10 mouse cellular contexts compared by ENCODE assay signal in the genomic region with DNA sequence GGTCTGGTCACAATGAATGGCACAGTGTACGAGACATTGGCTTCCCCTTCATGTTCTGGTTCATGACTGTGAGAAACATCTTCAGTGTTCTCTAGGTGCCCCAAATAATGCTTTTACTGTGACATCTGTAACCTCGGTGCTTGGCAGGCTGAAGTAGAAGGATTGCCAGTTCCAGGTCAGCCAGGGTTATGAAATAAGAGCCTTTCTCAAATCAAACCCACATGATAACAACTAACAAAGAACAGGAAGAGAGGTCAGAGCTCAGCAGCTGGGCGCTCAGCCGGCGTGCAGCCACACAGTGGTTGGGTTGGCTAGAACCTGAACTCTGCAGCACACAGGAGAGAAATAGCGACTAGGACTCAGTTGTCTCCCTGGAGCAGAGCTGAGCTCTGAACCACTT.
A peak's percentile ranks its signal among the peaks of the same experiment; 100 is the strongest.
DNase-seq lines count a peak whose midpoint lies in the region; ATAC-seq and TF ChIP-seq lines count a peak whose summit lies in the region.
"Had no signal": no experiment of that assay in that cellular context is flagged by ENCODE, and none has a peak within 500 bp of the region (broad histone marks: within the 10 kb centered on the region; RNA-seq: fewer than 3 reads in every experiment).

No protein-coding gene starts in this region.

- peak; percentile 43 for DNase-seq in adrenal gland, postnatal 10 days
- no peak for DNase-seq in adrenal gland, postnatal 4 days (ENCODE audit: low spot score in 2 of 2)
- DNase-seq in lung, postnatal 36 days = peak; percentile 21
- DNase-seq in lung, adult 2 months = no peak
- peak; percentile 42 to 49 for DNase-seq in heart, adult 9 months (ENCODE audit: low spot score in 2 of 2)
- DNase-seq in left cerebral cortex, adult 9 months (ENCODE audit: low spot score in 2 of 2) = no peak
- DNase-seq in cerebellum, adult 11 months = no peak
- DNase-seq: cerebellum, adult 18-20 months had no signal

- 28% methylated on average over 6 of the region's 6 CpGs for WGBS in lung, adult 2 months

- TF ChIP-seq CTCF in lung, adult 2 months (IDR thresholded peaks at IDR 0.05; ENCODE audit: insufficient read depth, low read length) = no peak

- peaks cover 18% of the 10 kb centered on the region for H3K4me1 ChIP-seq in lung, adult 2 months (ENCODE audit: control insufficient read depth, insufficient read depth, low read length)

- no peak for TF ChIP-seq POLR2A in lung, adult 2 months (IDR thresholded peaks at IDR 0.05; ENCODE audit: borderline replicate concordance, extremely low read depth, low read depth, low read length)

- ATAC-seq in monocyte, adult 5-6 weeks (replicated peaks; ENCODE audit: insufficient number of reproducible peaks, low FRiP score, low TSS enrichment, poor library complexity, severe bottlenecking) = 0 out of 2 replicates have a peak, but pooled peaks have one; percentile 23

- H3K4me3 ChIP-seq in lung, adult 2 months (replicated peaks; ENCODE audit: extremely low read depth, low read depth, low read length) = no peak overlapping the region
- H3K4me3 ChIP-seq: neural tube, embryonic 12.5 days had no signal

Comparison
In these comparisons a context has a peak if more than half of its experiments do, and no peak if none do; other contexts are left out.
1. DNase-seq: peak in adrenal gland, postnatal 10 days (single experiment), lung, postnatal 36 days (single experiment) and heart, adult 9 months (2 of 2); none in adrenal gland, postnatal 4 days (0 of 2), lung, adult 2 months (single experiment), left cerebral cortex, adult 9 months (0 of 2) and cerebellum, adult 11 months (single experiment).